14 mouse cellular contexts compared by ENCODE assay signal in genomic region chr10:71127278-71127950, GRCm38 (mm10). TPM values are rescaled to one million over a fixed set of nuclear protein-coding genes. Genes with fewer than 3 reads are reported as not detected.
DNase-seq lines count a peak whose midpoint lies in the region.
"Had no signal": no experiment of that assay in that cellular context is flagged by ENCODE, and none has a peak within 500 bp of the region (broad histone marks: within the 10 kb centered on the region; RNA-seq: fewer than 3 reads in every experiment).

No protein-coding gene starts in this region.

- peak; percentile 29 for DNase-seq in heart, adult 11 months
- DNase-seq in heart, adult 18-20 months, result no peak
- DNase-seq in testis, postnatal 10 days (ENCODE audit: low spot score), result peak; percentile 22
- DNase-seq in testis, postnatal 14 days (ENCODE audit: low spot score), result no peak
- peak; percentile 51 to 65 for DNase-seq in kidney, postnatal 25 days
- DNase-seq in urinary bladder, adult 18-20 months (ENCODE audit: low spot score in 2 of 2), result no peak
- no peak for DNase-seq in thymus, postnatal 4 days
- no peak for DNase-seq in right cerebral cortex, postnatal 25 days
- DNase-seq: adrenal gland, postnatal 10 days; cerebellum, adult 9-10 months; gastrocnemius, postnatal 25 days; layer of hippocampus, postnatal 36 days; left cerebral cortex, postnatal 4 days; liver, embryonic 13.5 days had no signal

RNA-seq across cellular contexts. Expression of gene Bicc1, which starts 32.1 kb away (rescaled TPM):
- 10 to 100 TPM; 11.8 to 13.1 TPM for total RNA-seq in heart, adult 18-20 months (2021)

Comparison
In these comparisons a context has a peak if more than half of its experiments do, and no peak if none do; other contexts are left out.
1. DNase-seq: peak in heart, adult 11 months (single experiment), testis, postnatal 10 days (single experiment) and kidney, postnatal 25 days (2 of 2); none in heart, adult 18-20 months (0 of 2), testis, postnatal 14 days (single experiment), urinary bladder, adult 18-20 months (0 of 2), thymus, postnatal 4 days (single experiment) and right cerebral cortex, postnatal 25 days (single experiment).